Mouse (Mus musculus): ENCODE data around the gene Abhd17a. TPM values are rescaled to one million over a fixed set of nuclear protein-coding genes. Genes with fewer than 3 reads are reported as not detected.
"Not testable (repeated sequence)": the region's sequence is repeated elsewhere in the genome, so short reads cannot be mapped to it uniquely, and the experiment has no call there.

The Abhd17a gene
- polyA plus RNA-seq, 1 experiment: 175 TPM

GRCm38 (mm10) chr10:80608435-80608834 lies 18.3 kb upstream of the Abhd17a start:
- H3K4me1 ChIP-seq (ENCODE audit: control insufficient read depth, insufficient read depth, low read length): peaks cover 3% of the 10 kb centered on the region; the same call in 1 of the 2 replicates
- 92% methylated on average over 3 of the region's 3 CpGs for WGBS

GRCm38 (mm10) chr10:80606737-80607350 lies 16.7 kb upstream of the Abhd17a start:
- Histone ChIP-seq H3K36me3 (ENCODE audit: control insufficient read depth, insufficient read depth, low read length) (no peaks in the 10 kb centered on the region), H3K4me1 (ENCODE audit: control insufficient read depth, insufficient read depth, low read length) (peaks cover 8% of the 10 kb centered on the region), H3K27me3 (replicated peaks; ENCODE audit: control insufficient read depth, insufficient read depth, low read length) (no peaks in the 10 kb centered on the region), H3K4me3 (ENCODE audit: insufficient read depth, low read depth, low read length) (no peak overlapping the region), H3K27ac (ENCODE audit: insufficient read depth, low read depth, low read length) (no peak overlapping the region)
- DNase-seq: no peak
- TF ChIP-seq POLR2A (IDR thresholded peaks at IDR 0.05; ENCODE audit: low read depth, low read length) (no peak), CTCF (conservative IDR thresholded peaks at IDR 0.05; ENCODE audit: insufficient read depth, insufficient read length, low read depth, low read length) (no peak)
- 90% methylated on average over 34 of the region's 34 CpGs for whole genome bisulfite sequencing

More at GRCm38 (mm10) chr10:80608435-80608834, 18.3 kb upstream of the Abhd17a start:
- H3K27me3 ChIP-seq (replicated peaks; ENCODE audit: control insufficient read depth, insufficient read depth, low read length): no peaks in the 10 kb centered on the region
- DNase-seq: no peak
- no peak overlapping the region for H3K4me3 ChIP-seq (ENCODE audit: insufficient read depth, low read depth, low read length)
- no peaks in the 10 kb centered on the region for H3K36me3 ChIP-seq (ENCODE audit: control insufficient read depth, insufficient read depth, low read length)
- TF ChIP-seq POLR2A (IDR thresholded peaks at IDR 0.05; ENCODE audit: low read depth, low read length) (no peak), CTCF (conservative IDR thresholded peaks at IDR 0.05; ENCODE audit: insufficient read depth, insufficient read length, low read depth, low read length) (no peak)
- H3K27ac ChIP-seq (ENCODE audit: insufficient read depth, low read depth, low read length): no peak overlapping the region

GRCm38 (mm10) chr10:80606306-80606705 lies 16.2 kb upstream of the Abhd17a start:
- no peaks in the 10 kb centered on the region for H3K36me3 ChIP-seq (ENCODE audit: control insufficient read depth, insufficient read depth, low read length)
- no peak for DNase-seq
- peaks cover 8% of the 10 kb centered on the region for H3K4me1 ChIP-seq (ENCODE audit: control insufficient read depth, insufficient read depth, low read length)
- WGBS: 82% methylated on average over 23 of the region's 23 CpGs
- no peak overlapping the region for H3K4me3 ChIP-seq (ENCODE audit: insufficient read depth, low read depth, low read length)
- H3K27ac ChIP-seq (ENCODE audit: insufficient read depth, low read depth, low read length): no peak overlapping the region
- no peak for TF ChIP-seq POLR2A (IDR thresholded peaks at IDR 0.05; ENCODE audit: low read depth, low read length)
- TF ChIP-seq CTCF (conservative IDR thresholded peaks at IDR 0.05; ENCODE audit: insufficient read depth, insufficient read length, low read depth, low read length): no peak
- no peaks in the 10 kb centered on the region for H3K27me3 ChIP-seq (replicated peaks; ENCODE audit: control insufficient read depth, insufficient read depth, low read length)

- not testable (repeated sequence) for H3K4me1 ChIP-seq (ENCODE audit: control insufficient read depth, insufficient read depth, low read length); DNase-seq; H3K27ac ChIP-seq (ENCODE audit: insufficient read depth, low read depth, low read length); H3K27me3 ChIP-seq (replicated peaks; ENCODE audit: control insufficient read depth, insufficient read depth, low read length); H3K4me3 ChIP-seq (ENCODE audit: insufficient read depth, low read depth, low read length); H3K36me3 ChIP-seq (ENCODE audit: control insufficient read depth, insufficient read depth, low read length)
- WGBS: 67% methylated on average over 4 of the region's 4 CpGs
Observed at GRCm38 (mm10) chr10:80605721-80606120, 15.6 kb upstream of the Abhd17a start, which contains the start of gene Gm49322. TSS of gene Gm49322 (plus strand) at chr10:80606021.

- Histone ChIP-seq H3K36me3 (ENCODE audit: control insufficient read depth, insufficient read depth, low read length) (no peaks in the 10 kb centered on the region), H3K4me3 (ENCODE audit: insufficient read depth, low read depth, low read length) (no peak overlapping the region), H3K27ac (ENCODE audit: insufficient read depth, low read depth, low read length) (no peak overlapping the region), H3K4me1 (ENCODE audit: control insufficient read depth, insufficient read depth, low read length) (peaks cover 8% of the 10 kb centered on the region), H3K27me3 (replicated peaks; ENCODE audit: control insufficient read depth, insufficient read depth, low read length) (no peaks in the 10 kb centered on the region)
- 83% methylated on average over 2 of the region's 2 CpGs for WGBS
- no peak for DNase-seq
- no peak for TF ChIP-seq POLR2A (IDR thresholded peaks at IDR 0.05; ENCODE audit: low read depth, low read length)
- no peak for TF ChIP-seq CTCF (conservative IDR thresholded peaks at IDR 0.05; ENCODE audit: insufficient read depth, insufficient read length, low read depth, low read length)
Observed at GRCm38 (mm10) chr10:80604988-80605387, 14.8 kb upstream of the Abhd17a start.

- Histone ChIP-seq H3K27ac (ENCODE audit: insufficient read depth, low read depth, low read length) (no peak overlapping the region), H3K4me1 (ENCODE audit: control insufficient read depth, insufficient read depth, low read length) (peaks cover 8% of the 10 kb centered on the region), H3K27me3 (replicated peaks; ENCODE audit: control insufficient read depth, insufficient read depth, low read length) (no peaks in the 10 kb centered on the region), H3K36me3 (ENCODE audit: control insufficient read depth, insufficient read depth, low read length) (no peaks in the 10 kb centered on the region), H3K4me3 (ENCODE audit: insufficient read depth, low read depth, low read length) (no peak overlapping the region)
- DNase-seq: no peak
- WGBS: 91% methylated on average over 7 of the region's 7 CpGs
- no peak for TF ChIP-seq CTCF (conservative IDR thresholded peaks at IDR 0.05; ENCODE audit: insufficient read depth, insufficient read length, low read depth, low read length)
- no peak for TF ChIP-seq POLR2A (IDR thresholded peaks at IDR 0.05; ENCODE audit: low read depth, low read length)
Observed at GRCm38 (mm10) chr10:80604001-80604509, 13.9 kb upstream of the Abhd17a start.

- no peaks in the 10 kb centered on the region for H3K36me3 ChIP-seq (ENCODE audit: control insufficient read depth, insufficient read depth, low read length)
- peak overlapping the region; percentile 87 for H3K4me3 ChIP-seq (ENCODE audit: insufficient read depth, low read depth, low read length)
- peaks cover 8% of the 10 kb centered on the region for H3K4me1 ChIP-seq (ENCODE audit: control insufficient read depth, insufficient read depth, low read length)
- H3K27ac ChIP-seq (ENCODE audit: insufficient read depth, low read depth, low read length): peak overlapping the region; percentile 67
- TF ChIP-seq POLR2A (IDR thresholded peaks at IDR 0.05; ENCODE audit: low read depth, low read length) (no peak), CTCF (conservative IDR thresholded peaks at IDR 0.05; ENCODE audit: insufficient read depth, insufficient read length, low read depth, low read length) (no peak)
- no peaks in the 10 kb centered on the region for H3K27me3 ChIP-seq (replicated peaks; ENCODE audit: control insufficient read depth, insufficient read depth, low read length)
- 25% methylated on average over 7 of the region's 7 CpGs for WGBS
- no peak for DNase-seq
Observed at GRCm38 (mm10) chr10:80603364-80603763, 13.2 kb upstream of the Abhd17a start.

All from kidney, adult 2 months (tissue).